Mouse (Mus musculus) urinary bladder, postnatal 36 days (tissue): ENCODE measurements at regions not wholly inside any gene's neighbourhood (a gene's known extent, or its start where the extent isn't known, plus 50 kb on each side); places are given as distances from the start of the nearest gene placed in this dataset.

ENCODE experiments used
- DNase-seq, 2 experiments: peaks; one replicate each; pipeline ENCODE4 v3.0.0; 2022; ENCODE audit warnings: low spot score in 2 of 2, mixed read lengths in 1 of 2

DNA sequence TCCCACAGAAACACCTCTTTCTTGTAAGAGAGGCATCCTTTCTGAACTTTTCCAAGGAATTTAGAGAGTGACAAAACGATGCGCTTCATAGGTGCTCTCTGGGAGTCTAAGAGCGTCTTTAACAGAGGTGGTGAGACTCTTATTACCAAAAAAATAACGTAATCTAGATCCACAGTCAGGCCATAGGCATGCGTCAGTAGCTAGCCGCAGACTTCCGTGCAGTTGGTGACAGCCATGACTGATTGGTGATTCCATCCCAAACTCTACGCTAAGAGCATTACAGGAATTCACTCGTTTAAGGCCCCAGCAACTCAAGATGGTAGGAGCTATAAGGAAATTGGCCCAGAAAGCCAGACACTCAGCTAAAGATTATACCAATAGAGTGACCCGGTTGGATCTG lies 197.4 kb downstream of the Sox9 start:
- no peak for DNase-seq

DNA sequence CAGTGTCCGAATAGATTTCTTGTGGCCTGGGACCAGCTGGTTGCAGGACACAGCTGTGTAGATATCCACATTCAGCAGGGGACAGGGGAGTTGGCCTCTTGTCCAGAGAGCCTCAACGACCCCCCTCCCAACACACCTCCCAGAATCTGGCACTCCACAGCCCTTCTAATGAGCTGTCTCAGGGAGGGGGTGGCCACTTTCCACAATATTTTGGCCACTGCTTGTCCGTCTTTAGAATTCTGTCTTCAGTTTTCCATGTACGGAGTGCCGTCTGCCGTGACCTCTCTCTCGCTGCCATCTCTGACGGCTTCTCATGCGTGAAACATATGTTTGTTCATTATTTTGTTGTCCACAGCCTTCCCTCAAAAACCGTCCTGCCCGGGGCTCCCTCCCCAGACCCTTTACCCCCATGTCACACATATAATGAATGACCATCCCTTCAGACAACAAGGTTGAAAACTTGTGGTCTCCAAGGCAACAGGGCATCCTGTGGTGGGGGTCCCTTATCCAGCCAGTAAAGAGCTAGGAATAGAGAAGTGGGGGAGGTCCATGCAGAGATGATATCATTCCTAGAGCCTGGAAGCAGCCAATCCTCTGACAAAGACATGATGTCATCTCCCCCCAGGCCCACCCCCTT lies 200.3 kb downstream of the Sox9 start:
- DNase-seq: no peak

DNA sequence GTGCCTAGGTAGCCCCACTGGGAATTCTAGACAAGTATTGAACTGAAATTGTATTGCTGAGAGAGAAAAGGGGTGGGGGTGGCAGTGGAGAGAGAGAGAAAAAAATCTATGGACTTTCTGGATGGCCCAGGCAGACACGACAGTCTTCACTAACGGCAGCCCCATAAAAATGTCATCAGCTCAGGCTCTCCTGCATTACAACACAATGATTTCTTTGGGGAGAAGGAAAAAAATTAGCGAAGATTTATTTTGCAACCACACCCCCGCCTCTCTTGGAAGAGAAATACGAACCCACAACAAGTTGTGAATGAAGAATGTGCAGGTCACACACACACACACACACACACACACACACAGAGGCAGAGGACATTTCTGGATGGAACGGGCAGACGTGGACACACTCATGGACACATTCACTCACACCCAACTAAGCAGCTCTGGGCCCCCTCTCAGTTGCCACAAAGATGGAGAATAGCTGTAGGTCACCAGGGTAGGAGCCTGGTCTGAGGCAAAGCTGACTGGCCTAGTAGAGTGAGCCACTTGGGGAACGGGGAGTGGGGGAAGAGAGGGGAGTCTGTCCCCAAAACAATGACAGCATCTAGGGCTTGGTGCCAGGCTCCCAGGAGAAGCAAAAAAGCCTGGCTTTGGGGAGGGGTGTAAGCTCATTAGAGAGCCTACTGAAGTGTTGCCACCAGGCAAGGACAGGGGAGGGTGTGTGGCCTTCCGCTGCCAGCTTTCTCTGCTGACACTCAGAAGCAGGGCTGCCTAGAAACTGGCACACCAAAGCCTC lies 201.0 kb downstream of the Sox9 start:
- DNase-seq: no peak

DNA sequence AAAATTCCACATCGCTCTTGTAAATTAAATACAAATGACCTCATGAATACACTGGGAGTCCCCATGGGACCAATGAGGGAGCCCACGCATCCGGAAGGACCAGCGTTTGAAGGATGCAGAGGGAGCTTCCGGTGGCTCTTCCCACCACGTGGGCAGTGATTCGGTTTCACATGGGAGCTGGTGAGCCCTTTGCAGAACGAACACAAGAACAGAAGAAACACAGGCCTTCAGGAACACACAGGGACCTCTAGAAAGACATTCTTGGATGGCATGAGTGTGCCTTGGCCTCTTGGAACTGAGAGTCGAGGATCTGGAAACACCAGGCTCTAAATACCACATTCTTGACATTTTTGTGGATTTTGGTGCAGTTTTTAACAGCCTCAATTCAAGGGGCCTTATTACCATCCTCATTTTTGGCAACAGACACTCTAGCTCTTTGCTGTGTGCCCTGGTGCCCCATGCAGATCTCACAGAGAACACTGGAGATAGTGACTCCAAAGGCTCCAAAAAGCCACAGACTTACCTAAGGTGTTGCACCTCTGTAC lies 204.1 kb downstream of the Sox9 start:
- no peak for DNase-seq

DNA sequence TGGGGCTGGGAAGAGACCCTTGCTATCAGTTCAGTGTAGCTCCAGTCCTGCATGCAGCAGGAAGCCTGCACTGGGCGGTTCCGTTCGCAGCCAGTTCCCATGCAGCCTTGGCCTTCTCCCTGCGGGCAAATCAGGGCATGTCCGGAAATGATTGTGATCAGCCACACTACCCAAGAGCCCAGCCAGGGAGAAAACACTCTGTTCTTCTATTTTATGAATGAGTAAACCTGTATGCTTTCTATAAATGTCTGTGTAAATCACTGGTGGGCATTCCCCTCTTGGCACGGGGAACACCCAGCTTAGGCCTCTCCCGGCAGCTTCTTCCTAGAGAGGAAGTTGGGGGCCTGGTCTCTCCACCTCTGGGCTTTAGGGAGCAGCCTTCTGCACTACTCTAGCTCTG lies 205.8 kb downstream of the Sox9 start:
- peak; percentile 71 to 76 for DNase-seq

DNA sequence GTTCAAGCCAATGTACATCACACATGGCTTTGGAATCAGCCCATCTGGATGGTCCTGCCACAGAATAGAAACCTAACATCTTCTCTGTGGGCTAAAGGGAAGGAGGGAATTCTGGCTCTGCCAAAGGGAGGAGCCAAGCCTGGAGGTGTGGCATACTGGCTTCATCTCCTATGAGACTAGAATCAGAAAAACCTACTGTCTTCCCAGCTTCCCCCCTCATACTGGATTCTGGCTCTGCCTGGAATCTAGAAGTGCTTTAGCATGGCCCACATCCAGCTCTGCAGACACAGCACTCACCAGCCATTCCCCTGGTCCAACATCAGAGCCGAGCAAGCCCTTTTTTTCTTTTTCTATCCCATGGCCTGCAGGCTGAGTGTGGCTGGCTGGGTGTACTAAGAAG lies 206.9 kb downstream of the Sox9 start:
- DNase-seq: no peak

DNA sequence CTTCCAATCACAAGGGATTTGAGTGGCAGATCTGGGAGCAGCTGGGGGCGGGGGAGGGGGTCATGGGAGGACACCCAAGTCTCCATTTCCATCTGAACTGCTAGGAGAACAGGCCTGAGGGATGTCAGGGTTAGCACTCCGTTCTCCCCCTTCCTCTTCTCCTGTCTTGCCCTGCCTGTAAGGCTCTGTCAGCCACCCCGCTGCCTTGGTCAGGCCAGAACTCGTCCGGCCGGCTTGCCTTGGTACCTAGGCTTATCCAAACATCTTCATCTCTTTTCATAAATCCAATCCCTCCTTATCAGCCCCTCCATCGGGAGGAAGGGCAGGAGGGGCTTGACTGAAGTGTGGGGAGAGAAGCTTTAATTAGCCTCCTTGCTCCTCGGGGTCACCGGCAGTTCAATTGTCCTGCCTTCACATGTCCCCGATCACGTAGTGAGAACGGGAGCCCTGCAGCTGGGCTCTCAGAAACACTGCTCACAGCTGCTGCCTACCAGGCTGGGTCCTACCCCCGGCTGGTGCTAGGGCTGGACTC lies 208.0 kb downstream of the Sox9 start:
- DNase-seq: peak; percentile 64 to 69

DNA sequence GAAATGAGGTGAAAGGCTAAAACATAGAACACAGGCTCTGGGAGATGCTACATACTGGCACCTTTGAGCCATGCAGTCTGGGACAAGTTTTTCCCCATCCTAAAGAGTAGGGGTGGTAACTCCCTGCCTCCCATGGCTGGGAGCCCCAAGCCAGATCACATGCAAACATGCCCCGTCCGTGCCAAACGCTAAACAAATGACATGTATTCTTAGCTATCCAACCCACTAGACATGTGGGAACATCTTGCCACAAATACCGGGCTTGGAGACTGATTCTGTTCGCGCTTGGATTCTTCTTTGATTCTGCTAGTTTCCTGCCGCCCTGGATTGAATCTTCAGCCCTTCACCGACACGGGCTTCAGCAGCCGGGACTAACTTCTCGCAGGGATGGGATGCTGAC lies 208.7 kb downstream of the Sox9 start:
- DNase-seq: no peak

DNA sequence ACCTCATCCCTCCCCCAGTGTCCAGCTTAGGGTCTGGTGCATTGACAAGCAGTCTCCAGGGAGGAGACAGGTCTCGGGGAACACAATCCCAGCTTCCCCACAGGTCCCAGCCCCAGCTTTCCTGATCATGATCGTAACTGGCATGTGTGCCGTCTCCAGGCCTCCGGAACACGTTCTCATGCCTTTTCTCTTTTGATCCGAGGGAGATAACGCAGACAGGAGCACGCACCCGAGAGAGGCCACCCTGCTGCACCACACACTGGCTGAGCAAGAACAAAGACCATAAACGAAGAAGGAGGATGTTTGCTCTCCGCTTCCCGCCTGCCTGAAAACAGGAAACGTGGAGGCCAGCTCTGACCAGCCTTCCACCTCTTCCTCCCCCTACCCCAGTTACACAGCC lies 209.8 kb downstream of the Sox9 start:
- DNase-seq: no peak

DNA sequence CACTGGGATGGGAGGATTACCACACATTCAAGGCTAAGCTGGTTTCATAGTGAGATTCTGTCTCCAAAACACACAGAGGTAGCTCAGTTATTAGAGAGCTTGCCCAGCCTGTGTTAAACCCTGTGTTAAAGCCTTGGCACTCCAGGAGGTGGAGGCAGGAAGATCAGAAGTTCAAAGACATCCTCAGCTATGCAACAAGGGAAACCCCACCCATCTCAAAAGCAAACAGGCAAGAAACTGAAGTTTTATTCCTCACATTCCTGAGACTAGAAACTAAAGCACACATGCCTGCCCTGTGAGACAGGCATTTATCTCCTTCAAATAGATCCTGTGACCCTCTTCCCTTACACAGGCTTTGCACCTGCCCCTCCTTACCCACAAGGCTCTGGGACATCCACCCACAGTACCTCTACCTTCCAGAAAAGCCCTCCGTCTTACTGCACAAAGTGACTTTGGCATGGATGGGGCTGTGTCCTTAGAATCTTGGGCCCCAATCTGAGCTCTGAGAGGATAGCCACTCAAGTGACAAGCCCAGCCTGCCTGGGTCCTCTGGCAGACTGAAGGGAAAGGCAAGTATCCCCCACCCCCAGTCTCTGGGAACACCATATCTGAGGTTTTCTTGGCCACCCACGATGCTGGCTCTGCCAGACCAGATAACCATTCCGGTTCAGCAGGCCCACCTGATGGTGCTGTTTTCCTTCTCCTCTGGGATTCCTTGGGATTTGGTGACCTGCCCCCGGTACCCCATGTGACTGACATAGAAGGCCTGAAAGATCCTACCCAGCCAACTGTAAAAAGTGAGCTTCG lies 217.0 kb downstream of the Sox9 start:
- no peak for DNase-seq

DNA sequence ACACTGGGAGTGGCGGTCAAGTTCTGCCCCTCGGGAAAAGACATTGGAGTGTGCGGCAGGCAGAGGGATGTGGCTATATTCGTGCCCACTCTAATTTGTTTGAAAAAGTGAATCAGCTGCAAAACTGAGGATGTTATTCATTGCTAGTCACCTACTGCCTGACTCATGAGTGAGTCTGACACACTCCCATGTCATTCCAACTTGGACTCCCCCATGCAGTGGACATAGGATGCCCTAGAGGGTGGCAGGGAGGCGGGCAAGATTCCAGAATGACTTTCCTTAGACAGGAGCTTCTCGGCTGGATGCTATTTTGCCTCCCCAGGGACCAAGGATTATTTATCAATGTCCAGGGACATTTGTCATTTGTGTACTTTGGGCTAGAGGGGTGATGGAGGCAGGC lies 219.0 kb downstream of the Sox9 start:
- no peak for DNase-seq

DNA sequence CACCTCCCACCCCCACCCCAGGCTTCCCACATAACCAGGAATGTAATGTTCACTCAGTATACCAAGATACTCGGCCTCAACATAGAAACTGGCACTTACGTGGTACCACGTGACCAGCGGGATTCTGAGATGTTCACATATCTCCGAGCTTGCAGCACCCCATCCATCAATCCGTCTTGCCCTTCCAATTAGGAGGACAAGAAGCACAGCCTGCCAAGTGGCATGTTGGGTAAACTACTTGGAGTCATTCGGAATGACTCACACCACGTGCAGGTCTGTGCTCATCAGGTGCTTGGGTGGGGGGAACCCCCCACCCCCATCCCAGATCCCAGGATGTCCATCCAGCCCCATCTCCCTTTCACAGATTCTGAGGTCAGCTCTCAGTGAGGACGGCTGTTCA lies 223.9 kb downstream of the Sox9 start:
- DNase-seq: no peak

DNA sequence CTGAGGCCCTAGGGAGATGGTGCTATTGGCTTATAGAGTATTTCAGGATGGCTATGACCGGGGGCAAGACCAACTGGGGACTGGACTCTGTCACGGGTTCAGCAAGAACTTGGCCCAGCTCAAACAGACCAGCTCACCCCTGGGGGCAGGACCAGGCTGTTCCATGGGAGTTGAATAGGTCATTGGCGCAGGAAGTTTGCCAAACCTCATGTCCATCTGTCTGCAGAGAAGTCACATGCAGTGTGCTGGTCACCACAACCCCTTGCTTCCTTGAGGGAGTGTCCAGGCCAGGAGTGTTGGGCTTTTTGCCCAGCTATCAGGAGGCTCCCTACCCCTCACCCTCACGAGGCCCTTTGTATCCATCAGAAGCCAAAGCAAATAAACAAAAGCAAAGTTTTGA lies 226.5 kb downstream of the Sox9 start:
- DNase-seq: peak in 1 of 2 experiments; percentile 12

DNA sequence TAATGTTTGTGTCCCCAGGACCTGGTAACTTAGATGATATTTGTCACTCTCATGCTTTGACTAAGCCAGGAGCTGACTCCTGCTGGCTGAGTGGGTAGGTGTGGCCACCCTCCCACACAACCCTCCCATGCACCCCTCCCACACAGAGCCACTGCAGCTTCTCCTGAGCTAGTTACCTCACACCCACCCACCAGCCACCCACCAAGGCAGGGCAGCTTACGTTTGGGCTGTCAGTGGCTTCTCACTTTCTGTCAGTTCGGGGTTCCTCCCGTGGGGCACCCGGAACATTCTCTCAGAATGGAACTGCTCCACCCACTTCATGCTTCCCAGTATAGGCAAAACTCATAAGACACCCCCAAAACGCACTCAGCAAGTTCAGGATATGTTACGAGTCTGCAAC lies 227.4 kb downstream of the Sox9 start:
- DNase-seq: no peak

DNA sequence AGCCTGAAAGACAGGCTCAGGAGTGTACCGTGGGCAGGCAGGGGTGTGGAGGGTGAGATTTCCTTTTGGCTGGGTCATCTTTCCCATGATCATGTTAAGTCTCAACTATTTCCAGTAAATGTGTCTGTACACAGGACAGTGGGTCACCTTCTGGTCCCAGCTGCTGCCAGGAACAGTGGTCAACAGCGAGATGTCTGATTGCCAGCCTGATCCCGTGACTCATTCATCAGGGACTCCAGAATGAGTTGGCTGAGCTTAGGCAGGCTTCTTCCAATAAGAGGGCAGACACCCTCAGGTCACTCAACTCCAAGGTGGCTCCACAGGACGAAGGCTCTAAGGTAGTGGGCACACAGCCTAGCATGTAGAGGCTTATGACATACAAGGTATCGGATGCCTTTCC lies 228.9 kb downstream of the Sox9 start:
- DNase-seq: no peak

DNA sequence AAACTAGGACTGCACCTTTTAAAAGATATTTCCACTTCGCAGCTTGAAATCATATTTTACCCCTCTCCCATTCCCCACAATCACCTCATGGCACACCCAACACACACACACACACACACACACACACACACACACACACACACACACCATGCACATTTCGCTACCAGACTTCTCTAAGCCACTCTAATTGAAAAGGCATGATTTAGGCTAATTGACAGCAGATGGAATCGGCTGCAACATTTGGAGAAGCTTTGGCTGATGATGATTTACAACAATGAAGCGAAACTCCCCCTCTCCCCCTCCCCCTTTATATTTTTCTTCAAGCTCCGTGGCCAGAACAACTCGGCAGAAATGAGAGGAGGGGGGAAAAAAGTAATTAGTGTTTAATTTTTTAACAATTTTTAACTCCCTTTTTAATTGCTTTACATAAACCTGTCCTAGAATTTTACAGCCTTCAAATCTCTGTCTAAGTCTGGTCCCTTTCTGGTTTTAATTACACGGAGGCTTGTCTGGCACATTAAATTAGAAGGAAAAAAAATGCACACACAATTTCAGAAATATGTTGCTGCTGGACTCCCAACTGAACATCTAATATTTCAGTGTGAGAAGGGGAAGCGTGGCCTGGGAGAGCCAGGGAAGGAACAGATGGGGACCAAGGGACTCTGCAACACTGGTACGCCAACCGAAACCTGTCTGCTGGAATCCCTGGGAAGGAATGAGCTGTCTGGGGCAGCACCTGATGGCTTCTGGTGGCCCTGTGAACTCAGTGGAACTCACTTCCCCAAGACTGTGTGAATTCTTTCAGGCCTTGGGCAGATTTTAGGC lies 232.4 kb downstream of the Sox9 start:
- DNase-seq: no peak

DNA sequence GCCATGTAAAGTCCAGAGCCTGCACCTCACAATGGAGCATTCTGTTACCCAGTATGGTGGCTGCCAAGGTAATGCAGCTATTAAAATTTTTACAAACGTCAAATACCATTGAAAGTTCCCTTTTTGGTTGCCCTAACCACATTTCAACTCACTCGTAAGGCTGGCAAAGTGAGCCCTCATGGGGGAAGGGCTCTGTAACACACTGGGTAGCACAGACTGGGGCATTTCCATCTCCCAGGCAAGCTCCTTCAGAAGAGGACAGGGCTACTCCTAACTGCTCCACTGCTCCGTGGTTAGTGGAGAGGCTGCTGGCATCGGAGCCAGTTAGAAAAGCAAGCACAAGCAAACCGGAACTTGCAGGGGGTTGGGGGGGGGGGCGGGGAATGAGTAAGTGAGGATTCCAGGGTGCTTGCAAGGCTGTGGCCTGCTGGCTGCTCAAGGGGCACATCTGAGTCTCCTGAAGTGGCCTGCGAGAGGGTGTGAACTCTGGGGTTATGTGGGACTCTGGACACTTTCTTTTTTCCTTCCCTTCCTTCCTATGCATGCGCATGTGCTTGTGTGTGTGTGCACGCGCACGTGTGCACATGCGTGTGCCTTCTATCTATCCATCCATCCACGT lies 233.8 kb downstream of the Sox9 start:
- no peak for DNase-seq

DNA sequence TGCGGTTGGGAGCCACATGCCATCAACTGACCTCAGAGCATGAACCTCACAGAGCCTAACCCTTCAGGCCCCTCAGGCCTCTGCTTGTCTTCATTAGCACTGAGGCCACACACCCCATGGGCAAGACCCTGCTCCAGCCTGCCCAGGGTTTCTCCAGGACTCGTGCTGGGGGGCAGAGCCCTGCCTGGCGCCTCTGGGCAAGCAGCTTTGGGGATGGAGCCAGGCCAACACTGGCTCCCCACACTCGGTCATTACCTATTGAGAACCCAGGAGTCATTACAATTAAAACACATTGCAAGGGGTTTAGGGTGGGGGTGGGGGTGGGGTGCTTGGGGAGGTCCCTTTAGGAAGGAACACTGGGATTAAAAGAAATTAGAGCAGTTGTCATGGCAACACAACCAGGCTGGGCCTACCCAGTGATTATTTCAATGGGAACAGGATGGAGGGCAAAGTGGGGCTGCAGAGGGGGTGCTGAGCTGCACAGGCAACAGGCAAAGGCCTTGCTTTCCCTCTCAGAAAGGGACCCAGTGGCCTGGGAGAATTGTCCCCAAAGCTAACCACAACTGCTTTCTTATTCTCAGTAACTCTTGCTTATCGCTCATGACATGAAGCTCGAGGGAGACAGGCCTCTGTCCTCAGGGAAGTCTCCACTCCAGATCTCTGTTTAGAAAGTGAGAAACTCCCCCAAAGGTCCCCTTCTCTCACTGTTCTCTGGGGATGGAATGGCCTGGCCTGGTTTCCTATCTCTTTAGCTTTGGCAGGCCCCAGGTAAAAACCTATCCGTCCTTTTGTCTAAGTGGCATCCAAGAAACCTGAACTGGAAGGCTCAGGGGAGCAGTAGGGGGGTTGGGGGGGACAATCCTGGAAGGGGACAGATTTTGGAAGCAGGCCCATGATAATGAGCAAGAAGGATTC lies 235.0 kb downstream of the Sox9 start:
- no peak for DNase-seq

DNA sequence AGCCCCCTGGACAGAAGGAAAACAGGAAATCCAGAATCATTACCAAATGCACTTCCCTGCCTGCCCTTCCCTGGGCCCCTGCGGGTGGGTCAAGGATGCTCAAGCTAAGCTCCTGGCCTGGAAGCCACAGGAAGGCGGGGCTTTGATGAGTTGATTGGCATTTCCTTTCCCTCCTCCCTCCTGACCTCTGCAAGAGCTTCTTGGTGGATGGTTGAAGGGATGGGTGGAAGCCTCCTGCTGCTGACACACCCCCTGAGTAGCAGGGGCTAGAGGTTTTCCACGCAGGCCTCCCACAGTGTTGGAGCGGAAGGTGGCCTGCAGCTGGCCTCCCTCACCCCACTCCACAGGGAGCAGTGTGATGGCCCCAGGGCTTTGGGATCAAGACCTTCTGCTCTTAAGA lies 239.5 kb downstream of the Sox9 start:
- DNase-seq: no peak

DNA sequence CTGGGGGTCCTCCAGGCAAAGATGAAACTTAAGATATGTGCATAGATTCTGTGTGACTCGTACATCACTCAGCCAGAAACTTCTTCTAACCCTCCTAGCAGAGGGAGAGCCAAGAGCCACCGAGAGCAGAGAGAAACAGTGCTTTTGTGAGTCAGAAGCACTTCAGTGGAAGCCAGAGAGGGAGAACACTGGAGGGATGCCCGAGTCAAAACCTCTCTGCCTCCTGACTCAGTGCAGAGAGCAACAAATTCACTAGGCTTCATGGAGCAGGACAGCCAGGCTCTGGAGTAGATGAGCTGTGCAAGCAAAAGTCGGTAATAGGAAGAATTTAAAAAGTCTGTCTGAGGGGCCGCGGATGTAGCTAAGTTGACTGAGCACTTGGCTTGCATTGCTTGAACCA lies 245.0 kb downstream of the Sox9 start:
- DNase-seq: peak; percentile 19 to 28
